Mouse (Mus musculus) cerebral cortex, adult 2 months (tissue): Measurements from ENCODE around the gene Ktn1.

ENCODE experiments used
- WGBS: fragments of 180-500 bp; shearing (Covaris S2); methylation state at CpG from one replicate; pipeline ENCODE4 v1.1.7; 2018; 5-methylcytosine and 5-hydroxymethylcytosine counted together

Ktn1 gene

DNA sequence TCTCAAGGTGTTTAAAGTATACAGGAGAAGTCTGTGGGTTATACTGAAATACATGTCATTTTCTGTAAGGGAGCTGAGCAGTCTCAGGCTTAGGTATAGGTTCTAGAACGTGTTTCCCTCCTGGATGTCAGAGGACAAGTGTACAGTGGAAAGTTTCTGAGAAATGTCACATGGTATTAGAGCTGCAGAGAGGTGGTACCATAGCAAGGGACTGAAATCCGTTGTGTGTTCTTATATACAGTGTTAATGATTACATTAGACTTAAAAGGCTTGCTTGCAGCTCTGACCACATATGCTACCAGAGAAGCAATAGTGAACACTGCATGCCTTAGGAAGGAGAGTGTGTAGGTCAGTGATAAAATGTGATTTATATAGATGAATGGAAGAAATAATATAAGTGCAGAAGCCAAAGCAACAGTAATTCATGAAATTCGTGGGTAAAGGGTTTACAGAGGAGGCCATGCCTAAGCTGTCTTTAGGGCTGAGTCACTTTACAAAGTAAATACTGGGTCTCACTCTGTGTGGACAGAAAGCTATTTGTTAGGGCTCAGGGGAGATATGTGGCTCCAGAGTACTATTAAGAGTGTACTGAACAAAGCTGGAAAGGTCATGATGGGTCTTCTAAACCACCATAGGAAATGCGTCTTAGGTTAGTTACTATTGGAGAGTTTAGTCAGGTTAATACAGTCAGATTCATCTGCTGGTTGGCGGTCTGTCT is 17.0 kb downstream of the Ktn1 start:
- 76% methylated on average over 5 of the region's 5 CpGs for WGBS

GRCm38 (mm10) chr14:47682886-47683285 is 34.6 kb downstream of the Ktn1 start:
- 96% methylated on average over 10 of the region's 10 CpGs for WGBS

GRCm38 (mm10) chr14:47684579-47684978 is 36.3 kb downstream of the Ktn1 start:
- WGBS = 64% methylated on average over 5 of the region's 5 CpGs

- 72% methylated on average over 5 of the region's 5 CpGs for WGBS
Measured at GRCm38 (mm10) chr14:47699126-47699525, 50.9 kb downstream of the Ktn1 start.

- 58% methylated on average over 3 of the region's 3 CpGs for WGBS
Measured at GRCm38 (mm10) chr14:47709546-47709945, 61.3 kb downstream of the Ktn1 start.

DNA sequence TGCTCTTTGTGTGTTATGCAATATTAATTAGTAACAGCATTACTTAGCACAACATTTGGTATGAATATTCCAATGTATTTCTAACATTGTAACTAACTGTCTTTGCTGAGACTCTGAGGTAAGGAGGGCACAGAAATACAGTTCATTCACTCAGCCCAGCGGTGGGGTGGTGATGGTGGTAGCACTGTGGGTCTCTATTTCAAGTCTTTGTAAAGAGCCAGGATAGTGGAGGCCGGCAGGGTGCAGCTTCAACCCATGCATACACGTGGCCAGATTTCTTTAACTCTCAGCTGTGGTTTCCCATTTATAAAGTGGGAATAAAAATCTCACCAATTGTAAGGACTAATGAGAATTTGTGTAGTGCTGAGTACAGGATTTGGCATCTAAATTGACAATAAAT is 67.5 kb downstream of the Ktn1 start:
- WGBS = 61% methylated on average over 3 of the region's 3 CpGs

DNA sequence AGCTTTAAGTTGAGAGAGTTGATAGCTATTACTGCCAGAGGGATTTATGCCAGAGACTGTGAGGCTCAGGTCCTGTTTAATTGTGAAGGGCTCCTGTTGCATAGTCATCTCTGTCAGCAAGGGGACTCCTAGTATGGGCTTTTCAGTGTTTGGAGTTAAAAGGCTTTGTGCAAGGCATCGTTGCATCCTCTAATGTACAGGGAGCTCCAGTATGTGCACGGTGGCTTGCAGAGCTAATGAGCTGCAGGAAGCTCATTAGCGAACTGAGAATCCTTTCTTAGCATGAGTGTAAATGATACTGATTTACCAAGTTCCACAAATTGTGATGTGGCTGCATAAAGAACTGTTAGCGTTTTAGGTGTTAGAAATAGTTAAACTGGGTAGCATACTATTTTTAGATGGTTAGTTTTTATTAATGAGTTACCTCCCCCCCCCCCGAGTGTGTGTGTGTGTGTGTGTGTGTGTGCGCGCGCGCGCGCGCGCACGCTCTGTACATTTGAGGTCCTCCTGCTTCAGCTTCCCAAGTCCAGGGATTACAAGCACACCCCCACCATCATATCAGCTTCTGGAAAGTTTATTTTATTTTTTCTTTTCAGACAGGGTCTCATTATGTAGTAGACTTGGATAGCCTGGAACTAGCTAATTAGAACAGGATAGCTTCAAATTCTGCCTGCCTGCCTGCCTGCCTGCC is 69.8 kb downstream of the Ktn1 start:
- 64% methylated on average over 14 of the region's 14 CpGs for WGBS

DNA sequence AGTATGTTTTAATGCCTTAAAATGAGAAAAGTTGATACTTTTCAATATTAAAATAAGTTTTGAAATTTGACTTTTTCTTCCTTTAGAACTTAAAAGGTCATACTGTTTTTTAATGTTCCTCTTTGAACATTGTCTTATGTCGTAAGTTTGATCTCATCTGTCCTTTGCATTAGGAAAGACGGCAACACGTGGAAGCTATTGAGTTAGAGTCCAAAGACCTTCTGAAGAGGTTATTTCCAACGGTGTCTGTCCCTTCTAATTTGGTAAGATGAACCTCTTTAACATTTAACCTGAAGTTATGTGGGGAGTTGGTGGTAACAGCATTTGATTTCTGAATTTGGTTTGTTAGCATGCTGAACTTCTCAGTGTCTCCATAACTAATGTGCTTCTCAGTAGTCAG is 71.8 kb downstream of the Ktn1 start:
- 89% methylated on average over 4 of the region's 4 CpGs for WGBS

- WGBS = 98% methylated on average over 1 of the region's 1 CpGs
Measured at GRCm38 (mm10) chr14:47728594-47728993, 80.3 kb downstream of the Ktn1 start.

DNA sequence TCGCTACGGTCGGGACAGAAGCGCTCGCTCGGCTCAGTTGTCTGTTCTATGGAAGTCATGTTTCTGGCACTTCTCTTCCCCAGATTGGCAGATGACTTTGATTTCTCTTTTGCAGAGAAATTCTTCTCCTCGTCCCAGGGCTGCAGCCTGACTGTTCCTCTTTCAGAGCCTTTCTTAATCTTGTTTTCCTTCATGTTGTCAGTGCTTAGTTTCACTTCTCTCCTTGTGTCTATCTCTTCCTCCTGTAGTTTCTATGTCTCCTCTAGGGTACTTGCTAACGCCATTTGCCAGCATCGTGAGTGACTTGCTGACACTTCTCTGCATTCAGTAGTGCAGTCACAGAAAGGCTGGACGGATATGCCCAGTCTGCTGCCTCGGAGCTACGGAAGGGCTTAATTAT is 87.1 kb downstream of the Ktn1 start:
- 78% methylated on average over 12 of the region's 12 CpGs for WGBS

GRCm38 (mm10) chr14:47736471-47736870 is 88.2 kb downstream of the Ktn1 start:
- 44% methylated on average over 8 of the region's 8 CpGs for WGBS

GRCm38 (mm10) chr14:47740316-47740996 is 92.2 kb downstream of the Ktn1 start:
- WGBS = 86% methylated on average over 5 of the region's 5 CpGs

GRCm38 (mm10) chr14:47741046-47741445 is 92.8 kb downstream of the Ktn1 start:
- WGBS = 91% methylated on average over 2 of the region's 2 CpGs

DNA sequence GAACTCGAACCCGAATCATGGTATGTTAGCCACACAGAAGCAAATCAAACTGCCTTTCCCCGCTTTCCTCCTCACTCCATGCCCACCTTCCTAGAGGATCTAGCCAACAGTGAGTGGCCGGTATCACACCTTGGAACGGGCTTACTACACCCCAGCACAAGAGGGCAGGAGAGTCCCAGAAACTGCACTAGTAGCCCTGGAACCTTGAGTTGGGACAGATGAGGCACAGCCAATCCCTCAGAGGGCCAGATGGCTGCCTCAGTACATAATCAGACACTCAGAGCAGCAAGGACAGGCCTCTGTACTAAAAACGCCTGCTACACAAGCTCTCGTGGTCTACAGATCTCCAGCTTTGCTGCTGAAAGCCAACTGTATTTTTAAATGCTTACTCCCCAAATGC is 94.4 kb downstream of the Ktn1 start:
- WGBS = 81% methylated on average over 7 of the region's 7 CpGs

DNA sequence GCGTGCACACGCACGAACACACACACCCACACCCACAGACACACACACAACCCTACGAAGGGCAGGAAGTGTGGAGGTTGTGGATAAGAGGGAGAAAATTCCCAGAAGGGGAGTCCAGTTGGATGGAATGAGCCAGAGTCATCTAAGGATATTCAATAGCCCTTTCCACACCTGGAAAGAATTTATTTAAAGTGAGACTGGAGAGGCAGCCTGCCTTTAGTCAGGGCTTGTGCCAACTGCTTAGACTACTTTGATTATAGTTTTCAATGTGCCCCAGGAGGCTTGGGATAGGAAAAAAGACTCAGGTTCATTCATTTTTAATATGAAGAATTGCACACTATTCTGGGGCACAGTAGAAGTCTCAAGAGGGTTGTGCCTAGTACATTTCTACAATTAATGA is 96.8 kb downstream of the Ktn1 start:
- 43% methylated on average over 4 of the region's 4 CpGs for WGBS

DNA sequence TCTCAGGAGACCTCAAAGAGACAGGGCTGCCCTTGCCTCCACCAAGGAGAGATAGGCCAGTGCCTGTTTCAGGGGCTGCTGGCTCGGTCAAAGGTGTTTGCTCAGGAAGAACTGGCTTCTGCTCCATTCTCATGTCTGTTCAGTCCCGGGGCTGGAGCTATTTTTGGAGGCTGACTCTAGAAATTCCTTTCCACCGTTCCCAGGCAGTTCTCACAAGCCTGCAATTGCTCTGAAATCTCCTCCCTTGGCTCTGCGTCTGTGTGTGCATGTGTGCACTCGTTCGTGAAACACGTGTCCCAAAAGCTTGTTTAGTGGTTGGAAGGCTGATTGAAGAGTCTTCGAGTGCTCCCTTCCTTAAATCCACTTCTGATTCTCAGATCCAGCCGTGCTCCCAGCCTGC is 99.3 kb downstream of the Ktn1 start:
- 25% methylated on average over 9 of the region's 9 CpGs for WGBS

GRCm38 (mm10) chr14:47748714-47749113 is 100.5 kb downstream of the Ktn1 start:
- 91% methylated on average over 3 of the region's 3 CpGs for WGBS

DNA sequence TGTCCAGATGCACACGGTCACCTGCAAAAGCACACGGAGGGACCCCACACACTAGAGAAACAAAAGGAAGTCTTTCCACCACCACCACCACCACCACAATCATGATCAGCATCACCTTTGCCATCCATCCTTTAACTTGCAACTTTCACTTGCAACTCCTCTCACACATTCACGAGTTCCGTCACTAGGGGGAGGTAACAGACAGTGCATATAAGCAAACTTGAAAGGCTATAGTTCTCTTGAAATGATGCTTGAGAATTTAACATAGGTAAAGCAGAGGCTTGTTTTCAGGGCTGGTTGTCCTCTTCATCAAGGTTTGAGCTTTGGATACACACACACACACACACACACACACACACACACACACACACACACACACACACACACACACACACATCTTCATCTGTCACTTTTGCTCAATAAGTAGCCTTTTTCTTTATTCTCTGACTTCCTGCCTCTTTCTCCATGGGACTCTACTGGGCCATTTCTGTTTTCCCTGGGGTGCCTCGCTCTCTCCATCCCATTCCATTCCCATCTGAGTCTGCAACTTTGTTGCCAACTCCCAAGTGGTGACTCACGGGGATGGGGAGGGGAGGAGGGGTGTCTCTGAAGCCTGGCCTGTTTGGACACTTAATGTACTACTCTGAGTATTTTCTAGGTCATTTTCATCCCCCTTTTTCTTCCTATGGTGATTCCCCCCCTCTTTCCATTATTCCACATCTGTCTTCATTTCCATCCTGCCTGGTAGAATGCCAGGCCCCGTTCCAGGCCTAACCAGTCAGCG is 103.4 kb downstream of the Ktn1 start:
- WGBS = 41% methylated on average over 8 of the region's 8 CpGs

DNA sequence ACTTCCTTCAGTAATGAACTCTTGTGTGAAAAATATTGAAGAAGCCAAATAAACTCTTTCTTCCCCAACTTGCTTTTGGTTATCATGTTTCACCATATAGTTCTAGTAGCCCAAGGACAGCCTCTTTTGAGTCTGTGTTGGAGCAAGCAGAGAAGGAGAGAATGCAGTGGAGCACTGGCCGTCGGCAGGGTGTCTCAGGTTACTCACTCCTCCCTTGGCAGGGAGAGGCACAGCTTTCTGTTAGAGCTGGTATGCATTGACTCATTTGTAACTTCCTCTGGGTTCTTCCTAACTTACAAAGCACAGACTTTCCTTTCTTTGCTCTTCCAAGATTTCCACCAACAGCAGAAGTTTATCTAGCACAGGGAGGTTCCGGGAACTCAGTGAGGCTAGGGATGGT is 105.3 kb downstream of the Ktn1 start:
- WGBS = 78% methylated on average over 3 of the region's 3 CpGs

- WGBS = 81% methylated on average over 4 of the region's 4 CpGs
Measured at GRCm38 (mm10) chr14:47754253-47754897, 106.1 kb downstream of the Ktn1 start.

- WGBS = 74% methylated on average over 9 of the region's 9 CpGs
Measured at GRCm38 (mm10) chr14:47756411-47757065, 108.3 kb downstream of the Ktn1 start.
